Mouse (Mus musculus) skeletal muscle tissue, adult 2 months (tissue): Measurements from ENCODE around the gene Uckl1.

Experiments used
- DNase-seq: peaks from one replicate; pipeline ENCODE4 v3.0.0-alpha.2; 2012; ENCODE audit warnings: low read depth, low spot score

The Uckl1 gene

GRCm38 (mm10) chr2:181589732-181590105 is 5.0 kb upstream of the Uckl1 start:
- DNase-seq = no peak

GRCm38 (mm10) chr2:181589011-181589731 is 4.5 kb upstream of the Uckl1 start:
- DNase-seq = no peak

- DNase-seq = no peak
Measured at GRCm38 (mm10) chr2:181588229-181588780, 3.6 kb upstream of the Uckl1 start.

GRCm38 (mm10) chr2:181587796-181588195 is 3.1 kb upstream of the Uckl1 start:
- DNase-seq = no peak

- DNase-seq = no peak
Measured at GRCm38 (mm10) chr2:181586124-181586523, 1.4 kb upstream of the Uckl1 start.

GRCm38 (mm10) chr2:181585506-181585905 is 814 bp upstream of the Uckl1 start:
- no peak for DNase-seq

GRCm38 (mm10) chr2:181583460-181584257 is 1.0 kb downstream of the Uckl1 start:
- DNase-seq = no peak

GRCm38 (mm10) chr2:181582939-181583338 is 1.8 kb downstream of the Uckl1 start:
- DNase-seq = no peak

- DNase-seq = no peak
Measured at GRCm38 (mm10) chr2:181582358-181582757, 2.3 kb downstream of the Uckl1 start.

- no peak for DNase-seq
Measured at GRCm38 (mm10) chr2:181581402-181582120, 3.1 kb downstream of the Uckl1 start.

GRCm38 (mm10) chr2:181581016-181581401 is 3.7 kb downstream of the Uckl1 start:
- peak; percentile 93 for DNase-seq

- DNase-seq = no peak
Measured at GRCm38 (mm10) chr2:181580131-181580772, 4.4 kb downstream of the Uckl1 start.

- DNase-seq = no peak
Measured at GRCm38 (mm10) chr2:181579681-181580080, 5.0 kb downstream of the Uckl1 start.

- DNase-seq = peak; percentile 80
Measured at GRCm38 (mm10) chr2:181578790-181579618, 5.7 kb downstream of the Uckl1 start.

GRCm38 (mm10) chr2:181577981-181578581 is 6.6 kb downstream of the Uckl1 start:
- DNase-seq = no peak

GRCm38 (mm10) chr2:181577126-181577525 is 7.6 kb downstream of the Uckl1 start:
- DNase-seq = no peak

GRCm38 (mm10) chr2:181576613-181577012 is 8.1 kb downstream of the Uckl1 start:
- no peak for DNase-seq

GRCm38 (mm10) chr2:181574921-181575545 is 9.7 kb downstream of the Uckl1 start:
- no peak for DNase-seq

- no peak for DNase-seq
Measured at GRCm38 (mm10) chr2:181573961-181574360, 10.7 kb downstream of the Uckl1 start.
